Mouse (Mus musculus) embryonic facial prominence, embryonic 12.5 days (tissue): ENCODE results near the gene Gpat3. TPM values are rescaled to one million over a fixed set of nuclear protein-coding genes. Genes with fewer than 3 reads are reported as not detected.

Experiments used
- ATAC-seq: fragments of 200-750 bp; cut with Nextera tagmentation; 2 replicates; pipeline ENCODE4 v1.8.0; 2017; ENCODE audit not compliant: insufficient number of reproducible peaks, insufficient read depth, low FRiP score, low TSS enrichment
- H3K27ac ChIP-seq: fragments of 300-500 bp; sonication (generic); 2 replicates; pipeline ENCODE4 v1.5.1; 2016; ENCODE audit warnings: mild to moderate bottlenecking
- H3K27me3 ChIP-seq: fragments of 300-500 bp; sonication (generic); 2 replicates; pipeline ENCODE4 v1.6.1; 2016; ENCODE audit warnings: mild to moderate bottlenecking, moderate library complexity
- H3K36me3 ChIP-seq: fragments of 300-500 bp; sonication (generic); 2 replicates; pipeline ENCODE4 v1.6.1; 2016; ENCODE audit warnings: mild to moderate bottlenecking
- H3K4me1 ChIP-seq: fragments of 300-500 bp; sonication (generic); 2 replicates; pipeline ENCODE4 v1.6.1; 2016
- H3K4me2 ChIP-seq: fragments of 300-500 bp; sonication (generic); replicated peaks from 2 replicates; pipeline ENCODE4 v1.6.1; 2016; ENCODE audit warnings: mild to moderate bottlenecking, moderate library complexity
- H3K4me3 ChIP-seq: fragments of 300-500 bp; sonication (generic); 2 replicates; pipeline ENCODE4 v1.5.1; 2016; ENCODE audit warnings: mild to moderate bottlenecking
- H3K9ac ChIP-seq: fragments of 300-500 bp; sonication (generic); 2 replicates; pipeline ENCODE4 v1.6.1; 2016; ENCODE audit warnings: mild to moderate bottlenecking, moderate library complexity
- H3K9me3 ChIP-seq: fragments of 300-500 bp; sonication (generic); 2 replicates; pipeline ENCODE4 v1.6.1; 2016; ENCODE audit warnings: mild to moderate bottlenecking, moderate library complexity
- WGBS: fragments of 180-500 bp; shearing (Covaris S2); methylation state at CpG from one replicate; pipeline ENCODE4 v1.1.7; 2016; 5-methylcytosine and 5-hydroxymethylcytosine counted together
- polyA plus RNA-seq: library from polyadenylated mRNA; unstranded; fragments of >200 nt; fragmentation: Nextera tagmentation; extraction: Ambion mirVana; gene quantifications from 2 replicates; pipeline ENCODE4 v1.2.1, GENCODE M21; 2016

The Gpat3 gene
- polyA plus RNA-seq, 1 experiment from 2014 or later: 0.84 TPM

DNA sequence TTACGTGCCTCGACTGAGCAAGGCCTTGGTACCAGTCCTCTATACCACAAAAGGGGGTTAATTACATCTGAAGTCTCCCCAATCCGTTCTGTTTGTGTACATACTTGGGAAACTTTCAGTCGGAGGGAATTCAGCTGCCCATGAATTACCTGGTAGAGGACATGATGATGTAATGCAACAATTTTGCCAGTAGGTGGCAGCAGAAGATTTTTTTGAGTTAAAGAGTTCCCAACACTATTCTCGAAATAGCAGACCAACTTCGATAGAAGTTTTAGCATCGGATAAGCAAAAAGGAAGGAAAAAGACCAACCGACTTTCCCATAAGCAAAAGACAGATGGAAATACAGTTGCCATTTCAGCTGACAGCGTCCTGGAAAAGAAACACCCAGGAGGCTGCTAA, 73.6 kb downstream of the Gpat3 start:
- Histone ChIP-seq H3K4me1 (no peaks in the 10 kb centered on the region), H3K27me3 (peaks cover 8% of the 10 kb centered on the region; the same call in 1 of the 2 replicates), H3K27ac (no peak overlapping the region), H3K9me3 (no peaks in the 10 kb centered on the region), H3K4me3 (no peak overlapping the region), H3K4me2 (no peak overlapping the region), H3K36me3 (no peaks in the 10 kb centered on the region), H3K9ac (no peak overlapping the region)
- WGBS: 22% methylated on average over 9 of the region's 9 CpGs
- ATAC-seq: no peak

DNA sequence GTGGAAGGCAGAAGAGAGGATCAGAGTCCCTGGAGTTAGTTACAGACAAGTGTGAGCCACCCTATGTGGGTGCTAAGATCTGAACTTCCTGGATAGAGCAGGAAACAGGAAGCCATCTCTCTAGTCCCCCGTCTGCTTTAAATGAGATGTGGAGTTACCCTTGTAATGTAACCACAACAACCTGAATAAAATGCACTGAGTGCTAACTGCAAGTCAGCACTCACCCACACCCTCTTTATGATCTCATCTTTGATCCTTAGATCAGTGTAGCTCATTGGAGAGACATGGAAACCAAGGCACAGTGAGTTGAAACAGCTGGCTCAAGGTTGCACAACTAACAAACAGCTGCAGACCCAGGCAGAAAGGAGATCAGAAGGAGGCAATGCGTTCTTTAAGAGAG, 84.2 kb downstream of the Gpat3 start:
- no peak overlapping the region for H3K27ac ChIP-seq
- WGBS: 67% methylated on average over 2 of the region's 2 CpGs
- no peak overlapping the region for H3K4me3 ChIP-seq
- no peaks in the 10 kb centered on the region for H3K9me3 ChIP-seq
- H3K4me2 ChIP-seq: no peak overlapping the region
- no peaks in the 10 kb centered on the region for H3K27me3 ChIP-seq
- no peak for ATAC-seq
- no peaks in the 10 kb centered on the region for H3K4me1 ChIP-seq
- no peak overlapping the region for H3K9ac ChIP-seq
- H3K36me3 ChIP-seq: no peaks in the 10 kb centered on the region

DNA sequence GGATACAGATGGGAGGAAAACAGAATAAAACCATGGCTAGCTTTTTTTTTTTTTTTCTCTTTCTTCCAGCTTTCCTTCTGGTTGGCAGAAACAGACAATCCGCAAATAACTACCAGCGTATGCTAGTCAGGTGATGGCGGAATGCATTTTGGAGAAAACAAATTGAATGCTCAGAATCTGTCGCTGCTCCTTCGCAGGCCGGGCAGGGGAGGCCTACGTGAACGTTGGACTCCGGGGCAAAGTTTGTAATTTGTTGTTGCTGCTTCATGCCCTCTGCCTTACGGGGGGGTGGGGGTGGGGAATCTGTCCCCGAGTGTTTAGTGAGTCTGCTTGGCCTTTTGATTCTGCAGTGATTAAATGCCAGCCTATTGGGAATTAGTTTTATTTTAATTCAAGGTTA, 98.2 kb downstream of the Gpat3 start:
- no peak for ATAC-seq
- WGBS: 74% methylated on average over 11 of the region's 11 CpGs
- H3K4me2 ChIP-seq: no peak overlapping the region
- no peaks in the 10 kb centered on the region for H3K36me3 ChIP-seq
- no peaks in the 10 kb centered on the region for H3K4me1 ChIP-seq
- H3K9me3 ChIP-seq: no peaks in the 10 kb centered on the region
- H3K4me3 ChIP-seq: no peak overlapping the region
- no peak overlapping the region for H3K27ac ChIP-seq
- no peak overlapping the region for H3K9ac ChIP-seq
- H3K27me3 ChIP-seq: no peaks in the 10 kb centered on the region

DNA sequence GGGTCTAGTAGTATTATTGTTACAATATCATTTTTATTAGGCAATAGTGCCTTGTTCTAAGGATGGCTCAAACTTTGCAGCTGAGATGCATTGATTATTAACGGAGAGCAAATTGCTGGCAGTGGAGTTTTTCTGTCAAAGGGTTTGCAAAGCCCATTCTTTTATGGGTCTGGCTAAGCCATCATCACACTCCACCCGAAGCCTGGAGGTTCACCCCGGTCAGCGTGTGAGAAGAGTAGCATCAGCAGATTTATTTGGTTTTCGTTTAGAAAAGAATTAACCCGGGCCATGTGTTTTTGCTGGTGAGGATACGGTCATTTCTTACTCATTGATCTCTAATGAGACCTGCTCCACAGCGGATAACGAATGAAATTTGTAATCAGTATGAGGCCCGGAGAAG, 99.8 kb downstream of the Gpat3 start:
- 81% methylated on average over 10 of the region's 10 CpGs for WGBS
- H3K27me3 ChIP-seq: no peaks in the 10 kb centered on the region
- H3K4me1 ChIP-seq: no peaks in the 10 kb centered on the region
- H3K36me3 ChIP-seq: no peaks in the 10 kb centered on the region
- no peak overlapping the region for H3K27ac ChIP-seq
- ATAC-seq: no peak
- no peak overlapping the region for H3K9ac ChIP-seq
- no peaks in the 10 kb centered on the region for H3K9me3 ChIP-seq
- no peak overlapping the region for H3K4me2 ChIP-seq
- no peak overlapping the region for H3K4me3 ChIP-seq

Other genes with a start within 250 kb of the Gpat3 start
- 57.8 and 59.8 TPM in 2 replicates for gene Coq2, start 170.6 kb upstream of the Gpat3 start, polyA plus RNA-seq
- 2.6 and 3.1 TPM in 2 replicates for gene Hpse, start 126.0 kb upstream of the Gpat3 start, polyA plus RNA-seq
- 23.6 and 25.4 TPM in 2 replicates for gene Helq, start 47.1 kb upstream of the Gpat3 start, polyA plus RNA-seq
- gene Mrps18c, start 47.1 kb upstream of the Gpat3 start, polyA plus RNA-seq: 173 and 186 TPM in 2 replicates
- 33.8 and 38.2 TPM in 2 replicates for gene Abraxas1, start 24.7 kb upstream of the Gpat3 start, polyA plus RNA-seq